Mouse (Mus musculus): ENCODE data around the gene Cyth3. TPM values are rescaled to one million over a fixed set of nuclear protein-coding genes. Genes with fewer than 3 reads are reported as not detected.
A peak's percentile ranks its signal among the peaks of the same experiment; 100 is the strongest.

Cyth3 gene
- total RNA-seq, 2 experiments from 2014 or later = 10.7 to 15.8 TPM

DNA sequence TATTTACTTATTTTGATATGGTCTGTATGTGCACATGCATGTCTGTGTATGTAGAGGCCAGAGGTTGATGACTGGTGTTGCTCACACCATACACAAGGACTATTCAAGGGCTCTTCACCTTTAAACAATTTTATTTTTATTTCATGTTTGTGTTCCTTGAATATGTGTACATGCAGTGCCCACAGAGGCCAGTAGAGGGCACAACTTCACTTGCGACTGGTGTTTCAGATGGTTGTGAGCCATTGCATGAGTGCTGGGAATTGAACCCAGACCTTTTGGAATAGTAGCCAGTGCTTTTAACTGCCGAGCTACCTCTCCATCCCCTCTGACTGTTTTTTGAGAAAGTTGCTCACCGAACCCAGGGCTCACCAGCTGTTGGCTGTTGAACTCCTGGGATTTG, 8.0 kb downstream of the Cyth3 start:
- no peak overlapping the region for H3K4me3 ChIP-seq
- H3K27ac ChIP-seq = peak overlapping the region; percentile 24; the same call in 1 of the 2 replicates
- intact Hi-C loops (cut with DNase I) = no loop called here
- peak; percentile 44 for TF ChIP-seq CTCF (IDR thresholded peaks at IDR 0.05)
- no peak for DNase-seq

DNA sequence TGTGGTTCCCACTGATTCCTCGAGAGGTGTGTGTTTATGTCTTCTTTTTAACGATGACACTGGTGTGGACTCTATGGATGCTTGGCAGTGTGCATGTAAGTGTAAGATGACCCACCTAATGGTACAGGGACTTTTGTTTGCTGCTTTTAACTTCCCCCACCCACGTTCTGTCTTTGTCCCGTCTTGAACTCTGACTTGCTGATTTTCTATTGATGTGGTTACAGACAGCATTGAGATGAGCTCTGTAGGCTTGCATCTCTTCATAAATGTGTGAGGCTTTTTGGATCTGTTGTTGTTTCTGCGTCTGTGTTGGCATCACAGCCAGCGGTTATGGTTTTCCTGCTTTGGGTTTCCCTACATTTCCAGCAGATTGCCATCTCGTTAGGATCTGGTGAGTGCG, 8.5 kb downstream of the Cyth3 start:
- intact Hi-C loops (cut with DNase I) = no loop called here
- H3K27ac ChIP-seq = peak overlapping the region; percentile 84
- no peak for DNase-seq

GRCm38 (mm10) chr5:143631559-143631958, 9.3 kb downstream of the Cyth3 start:
- no peak for TF ChIP-seq CTCF (IDR thresholded peaks at IDR 0.05)
- DNase-seq = no peak
- intact Hi-C loops (cut with DNase I) = no loop called here
- Histone ChIP-seq H3K27ac (peak overlapping the region; percentile 84), H3K4me3 (no peak overlapping the region)

More for the DNA sequence above, 8.5 kb downstream of the Cyth3 start:
- H3K4me3 ChIP-seq = no peak overlapping the region
- no peak for TF ChIP-seq CTCF (IDR thresholded peaks at IDR 0.05)

- Histone ChIP-seq H3K4me3 (peak overlapping the region; percentile 49), H3K27ac (peak overlapping the region; percentile 84)
- intact Hi-C loops (cut with DNase I) = no loop called here
- DNase-seq = peak; percentile 68
- TF ChIP-seq CTCF (IDR thresholded peaks at IDR 0.05) = no peak
These were observed 10.7 kb downstream of the Cyth3 start for GRCm38 (mm10) chr5:143632674-143633557.

DNA sequence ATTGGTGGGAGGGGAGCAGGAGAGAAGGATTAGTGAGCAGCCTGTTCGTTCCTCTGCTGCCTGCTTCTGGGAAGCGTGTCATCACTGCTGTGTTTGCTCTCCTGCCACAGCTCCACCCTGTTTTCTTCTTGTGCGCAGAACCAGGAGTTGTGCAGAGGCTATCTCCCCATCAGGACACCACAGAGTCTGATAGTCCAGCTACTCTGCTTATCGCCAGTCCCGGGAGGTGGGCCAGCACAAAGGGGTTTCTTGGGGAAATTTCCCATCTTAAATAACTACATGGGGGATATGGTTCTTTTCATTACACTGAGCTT, 11.3 kb downstream of the Cyth3 start:
- no peak for TF ChIP-seq CTCF (IDR thresholded peaks at IDR 0.05)
- peak; percentile 53 for DNase-seq
- intact Hi-C loops (cut with DNase I) = no loop called here
- Histone ChIP-seq H3K4me3 (peak overlapping the region; percentile 49), H3K27ac (peak overlapping the region; percentile 84)

DNA sequence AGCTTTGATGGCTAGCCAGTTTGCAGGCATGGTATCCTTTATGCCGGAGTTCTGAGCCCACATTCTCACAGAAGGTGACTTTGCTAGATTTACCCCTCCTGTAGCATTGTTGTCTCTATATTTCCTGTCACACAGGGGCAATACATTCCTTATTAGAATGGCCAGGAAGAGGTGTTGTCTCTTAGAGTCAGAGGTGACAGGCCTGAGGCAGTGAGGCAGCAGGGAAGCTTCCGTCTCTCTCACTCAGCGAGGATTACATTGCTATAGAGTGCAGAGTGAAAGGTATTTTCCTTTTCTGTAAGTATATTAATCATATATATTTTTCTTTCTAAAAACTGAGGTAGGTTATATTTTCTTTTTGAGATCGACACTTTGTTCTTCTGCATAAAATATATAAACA, 11.6 kb downstream of the Cyth3 start:
- no peak for DNase-seq
- TF ChIP-seq CTCF (IDR thresholded peaks at IDR 0.05) = no peak
- Histone ChIP-seq H3K4me3 (peak overlapping the region; percentile 49), H3K27ac (peak overlapping the region; percentile 84)
- intact Hi-C loops (cut with DNase I) = no loop called here

DNA sequence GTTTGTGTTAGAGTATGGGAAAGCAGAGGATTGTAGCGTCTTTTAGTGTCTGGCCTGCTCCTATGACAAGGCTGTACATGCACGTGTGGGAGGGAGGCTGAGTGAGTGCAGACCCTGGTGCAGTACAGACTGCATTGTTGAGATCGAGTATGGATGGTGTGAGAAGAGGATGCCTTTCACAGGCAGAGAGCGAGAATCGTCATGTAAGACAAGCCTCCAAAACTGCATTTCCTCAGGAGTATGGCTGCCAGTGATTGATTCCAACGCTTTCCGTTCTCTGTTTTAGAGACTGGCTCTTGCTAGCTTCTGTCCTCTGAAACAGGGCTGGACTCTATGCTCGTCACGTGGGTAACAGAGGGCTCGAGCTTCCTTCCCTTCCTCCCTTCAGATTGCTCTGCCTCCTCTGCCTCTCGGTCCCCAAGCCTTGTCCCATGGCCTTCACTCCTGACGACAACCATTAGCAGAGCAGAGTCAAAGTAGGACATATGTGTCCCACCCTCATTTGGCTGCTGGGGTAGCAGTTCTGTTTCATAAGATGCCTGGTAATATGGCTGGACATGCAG, 12.4 kb downstream of the Cyth3 start:
- H3K27ac ChIP-seq = peak overlapping the region; percentile 84
- peak; percentile 42 for DNase-seq
- TF ChIP-seq CTCF (IDR thresholded peaks at IDR 0.05) = no peak
- peak overlapping the region; percentile 47 for H3K4me3 ChIP-seq
- intact Hi-C loops (cut with DNase I) = no loop called here

DNA sequence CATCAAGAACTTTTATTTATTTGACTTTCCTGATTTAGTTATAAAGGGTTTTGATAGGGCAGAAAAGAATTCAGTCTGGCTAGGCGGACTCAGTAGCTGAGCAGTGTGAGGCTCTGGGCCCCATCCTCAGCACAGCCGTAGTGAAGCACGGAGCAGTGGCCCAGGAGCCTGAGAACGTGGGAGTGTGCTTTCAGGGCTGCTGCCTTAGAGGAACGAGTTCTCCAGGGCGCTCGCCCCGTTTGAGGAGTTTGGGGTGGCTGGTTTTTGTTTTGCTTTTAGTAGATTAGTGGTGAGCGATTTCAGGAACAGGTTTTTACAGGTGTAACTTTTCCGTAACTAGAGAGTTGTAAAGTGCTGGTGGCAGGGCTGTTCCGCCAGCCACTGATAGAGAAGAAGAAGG, 13.1 kb downstream of the Cyth3 start:
- no peak for DNase-seq
- TF ChIP-seq CTCF (IDR thresholded peaks at IDR 0.05) = no peak
- Histone ChIP-seq H3K27ac (peak overlapping the region; percentile 84), H3K4me3 (peak overlapping the region; percentile 47)
- intact Hi-C loops (cut with DNase I) = no loop called here

DNA sequence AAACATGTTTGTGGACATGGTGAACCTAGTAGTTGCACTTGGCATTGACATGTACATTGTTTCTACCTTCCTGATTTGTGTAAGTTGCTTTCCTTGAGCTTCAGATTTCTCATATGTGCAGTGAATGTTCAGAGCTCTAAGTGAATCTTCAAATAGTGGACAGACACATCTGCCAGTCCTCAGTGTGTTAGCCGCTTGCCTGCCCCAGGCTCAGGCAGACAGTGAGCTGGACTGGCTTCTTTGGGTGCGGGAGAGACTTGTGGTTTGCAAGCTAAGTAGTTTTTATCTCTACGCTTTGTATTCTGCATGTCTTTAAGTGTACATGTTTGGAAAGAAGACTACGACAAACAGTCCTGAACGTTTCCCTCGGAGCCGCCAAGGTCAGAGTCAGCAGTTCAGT, 13.9 kb downstream of the Cyth3 start:
- TF ChIP-seq CTCF (IDR thresholded peaks at IDR 0.05) = no peak
- Histone ChIP-seq H3K4me3 (peak overlapping the region; percentile 25; the same call in 1 of the 2 replicates), H3K27ac (peak overlapping the region; percentile 84)
- no peak for DNase-seq
- intact Hi-C loops (cut with DNase I) = no loop called here

DNA sequence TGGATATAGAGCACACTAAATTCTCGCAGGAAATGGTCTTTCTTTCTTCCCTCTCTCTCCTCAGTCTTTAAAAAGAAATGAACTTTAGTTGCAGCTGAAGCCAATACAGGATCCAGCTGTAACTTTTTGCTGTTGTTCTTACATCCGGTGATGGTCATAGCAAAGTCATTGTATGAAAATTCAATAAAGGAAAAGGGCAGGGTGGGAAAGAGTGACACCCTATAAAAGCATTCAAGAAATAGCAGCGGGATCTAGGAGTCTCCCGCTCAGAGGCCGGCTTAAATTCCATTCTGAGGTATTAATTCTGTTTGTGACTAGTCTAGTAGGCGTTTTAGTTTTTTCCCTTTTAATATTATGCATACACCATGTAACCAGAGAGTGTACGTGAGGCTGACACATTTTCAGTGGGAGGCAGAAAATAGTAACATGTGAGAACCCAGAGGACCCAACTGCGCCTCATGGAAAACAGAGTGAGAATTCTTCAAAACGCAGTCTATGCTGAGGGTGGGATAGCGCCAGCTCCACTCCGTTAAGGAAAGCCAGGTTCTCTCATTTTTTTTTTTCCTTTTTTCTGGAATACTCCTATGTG, 15.7 kb downstream of the Cyth3 start:
- intact Hi-C loops (cut with DNase I) = no loop called here
- peak overlapping the region; percentile 84 for H3K27ac ChIP-seq

DNA sequence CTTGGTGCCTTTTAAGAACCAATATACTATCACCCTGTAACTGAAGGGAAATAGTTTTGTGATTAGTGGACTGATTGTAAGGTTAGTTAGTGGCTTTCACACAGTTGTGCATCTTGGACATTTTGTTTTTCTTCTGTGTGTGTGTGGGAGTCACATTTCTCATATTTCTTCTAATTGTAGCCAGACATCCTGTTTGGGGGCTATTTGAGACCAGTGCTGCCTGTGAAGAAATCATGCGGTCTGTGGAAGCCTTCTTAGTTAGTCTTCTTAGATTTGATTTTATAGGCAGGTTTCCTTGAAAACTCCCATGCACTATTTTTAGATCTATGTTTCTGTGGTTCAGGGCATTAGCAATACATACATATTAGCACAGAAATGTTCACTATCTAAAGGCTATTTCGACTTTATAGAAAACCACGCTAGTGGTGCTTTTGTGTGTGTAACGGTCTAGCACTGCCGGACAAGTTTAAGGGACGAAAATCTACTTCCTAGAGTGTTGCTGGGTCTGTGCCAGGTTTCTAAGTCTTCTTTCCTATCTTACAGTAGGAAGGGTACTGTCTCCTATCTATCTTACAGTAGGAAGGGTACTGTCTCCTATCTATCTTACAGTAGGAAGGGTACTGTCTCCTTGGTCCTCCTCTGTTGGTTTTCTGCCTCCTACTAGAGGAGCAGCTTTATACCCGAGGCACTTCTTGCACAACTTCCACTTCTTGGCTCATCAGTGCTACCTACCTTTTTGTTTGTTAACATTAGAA, 16.4 kb downstream of the Cyth3 start:
- H3K27ac ChIP-seq = peak overlapping the region; percentile 84
- peak overlapping the region; percentile 17 for H3K4me3 ChIP-seq
- no peak for DNase-seq
- intact Hi-C loops (cut with DNase I) = no loop called here
- no peak for TF ChIP-seq CTCF (IDR thresholded peaks at IDR 0.05)

More for the DNA sequence above, 15.7 kb downstream of the Cyth3 start:
- TF ChIP-seq CTCF (IDR thresholded peaks at IDR 0.05) = no peak
- H3K4me3 ChIP-seq = peak overlapping the region; percentile 17
- no peak for DNase-seq

GRCm38 (mm10) chr5:143639329-143639728, 17.1 kb downstream of the Cyth3 start:
- Histone ChIP-seq H3K27ac (peak overlapping the region; percentile 84), H3K4me3 (no peak overlapping the region)
- no peak for DNase-seq
- no peak for TF ChIP-seq CTCF (IDR thresholded peaks at IDR 0.05)
- intact Hi-C loops (cut with DNase I) = no loop called here

Measured in gastrocnemius, adult 2 months (tissue).